Mouse (Mus musculus) liver, embryonic 14.5 days (tissue): Measurements from ENCODE around the gene Dalrd3. TPM values are rescaled to one million over a fixed set of nuclear protein-coding genes. Genes with fewer than 3 reads are reported as not detected.

Experiments used
- ATAC-seq: fragments of 200-750 bp; cut with Nextera tagmentation; 2 replicates; pipeline ENCODE4 v1.8.0; 2017; ENCODE audit warnings: moderate number of reproducible peaks, mild to moderate bottlenecking, moderate library complexity; ENCODE audit not compliant: insufficient read depth
- DNase-seq, 3 experiments: peaks; one replicate each; pipeline ENCODE4 v3.0.0-alpha.2; 2012 to 2013; ENCODE audit warnings: low read depth in 3 of 3, low spot score in 3 of 3
- H3K27ac ChIP-seq: fragments of 300-500 bp; sonication (generic); 2 replicates; pipeline ENCODE4 v1.5.1; 2014; ENCODE audit warnings: moderate library complexity, mild to moderate bottlenecking, control low read depth, inconsistent platforms
- H3K27me3 ChIP-seq: fragments of 300-500 bp; sonication (generic); 2 replicates; pipeline ENCODE4 v1.6.1; 2014; ENCODE audit warnings: mild to moderate bottlenecking, low read length, moderate library complexity; ENCODE audit not compliant: control insufficient read depth, insufficient read depth
- H3K36me3 ChIP-seq: fragments of 300-500 bp; sonication (generic); replicated peaks from 2 replicates; pipeline ENCODE4 v1.6.1; 2014; ENCODE audit warnings: low read depth; ENCODE audit not compliant: control insufficient read depth, insufficient read depth
- H3K4me1 ChIP-seq, 2 experiments: fragments of 200-500 bp in 1 of 2; fragments of 300-500 bp in 1 of 2; sonication (generic) in 1 of 2; replicated peaks; 2 replicates each; pipeline ENCODE4 v1.6.1; 2012 to 2014; ENCODE audit warnings: antibody characterized with exemption in 1 of 2, inconsistent platforms in 1 of 2, low read length in 1 of 2; ENCODE audit not compliant: control insufficient read depth in 2 of 2, insufficient read depth in 2 of 2
- H3K4me2 ChIP-seq: fragments of 300-500 bp; sonication (generic); 2 replicates; pipeline ENCODE4 v1.6.1; 2014; ENCODE audit warnings: low read depth, mild to moderate bottlenecking, control low read depth, moderate library complexity
- H3K4me3 ChIP-seq, 2 experiments: fragments of 200-500 bp in 1 of 2; fragments of 300-500 bp in 1 of 2; sonication (generic) in 1 of 2; 2 replicates each; pipeline ENCODE4 v1.5.1; 2012 to 2014; ENCODE audit warnings: low read depth in 2 of 2, low read length in 2 of 2, mild to moderate bottlenecking in 2 of 2, control low read depth in 1 of 2, inconsistent platforms in 1 of 2, moderate library complexity in 1 of 2; ENCODE audit not compliant: insufficient read depth in 1 of 2
- H3K9ac ChIP-seq: fragments of 300-500 bp; sonication (generic); replicated peaks from 2 replicates; pipeline ENCODE4 v1.6.1; 2014; ENCODE audit warnings: mild to moderate bottlenecking, control low read depth, moderate library complexity
- H3K9me3 ChIP-seq: fragments of 300-500 bp; sonication (generic); 2 replicates; pipeline ENCODE4 v1.6.1; 2016; ENCODE audit warnings: low read length, mixed read lengths; ENCODE audit not compliant: control insufficient read depth
- CTCF ChIP-seq: IDR thresholded peaks from 2 replicates; pipeline ENCODE4 v1.5.1; 2016; ENCODE audit warnings: antibody characterized with exemption, low read depth, control low read depth
- EP300 ChIP-seq: IDR thresholded peaks from 2 replicates; pipeline ENCODE4 v1.6.1; 2016; ENCODE audit warnings: antibody characterized with exemption, low read depth
- WGBS: fragments of 180-500 bp; shearing (Covaris S2); extraction: QIAGEN DNeasy Blood & Tissue Kit; methylation state at CpG from one replicate; pipeline ENCODE4 v1.1.7; 2014; ENCODE audit not compliant: insufficient replicate concordance; 5-methylcytosine and 5-hydroxymethylcytosine counted together
- microRNA counts: library from miRNA; unstranded; fragments of <30 nt; microRNA quantifications from one replicate; lab custom pipeline; 2016
- microRNA-seq: library from miRNA; unstranded; fragments of <30 nt; microRNA quantifications from one replicate; pipeline ENCODE4, GENCODE M21; 2016
- polyA plus RNA-seq, 2 experiments: library from polyadenylated mRNA; depleted of rRNA in 1 of 2; stranded (reverse) in 1 of 2; unstranded in 1 of 2; fragments of >200 nt; fragmentation: Nextera tagmentation in 1 of 2; extraction: Ambion mirVana in 1 of 2; gene quantifications; 2 replicates each; pipeline versions ENCODE4 v1.2.1 to v1.2.3; 2012 to 2014

The Dalrd3 gene
- polyA plus RNA-seq, 2 experiments = 26.4 to 43.8 TPM

- H3K4me1 ChIP-seq = peaks cover 3 to 6% of the 10 kb centered on the region in 2 experiments; a peak in 1 of 4 replicates
- 61% methylated on average over 4 of the region's 4 CpGs for WGBS
- no peak overlapping the region for H3K4me3 ChIP-seq
- H3K36me3 ChIP-seq = peaks cover 81% of the 10 kb centered on the region
- ATAC-seq (no peak), DNase-seq (no peak)
- no peak overlapping the region for H3K27ac ChIP-seq
- TF ChIP-seq EP300 (no peak), CTCF (no peak)
- H3K9ac ChIP-seq = no peak overlapping the region
- no peak overlapping the region for H3K4me2 ChIP-seq
- no peaks in the 10 kb centered on the region for H3K9me3 ChIP-seq
- H3K27me3 ChIP-seq = no peaks in the 10 kb centered on the region
Measured at GRCm38 (mm10) chr9:108608889-108609288, 39.2 kb downstream of the Dalrd3 start.

- no peak overlapping the region for H3K27ac ChIP-seq
- no peaks in the 10 kb centered on the region for H3K27me3 ChIP-seq
- DNase-seq (no peak), ATAC-seq (no peak)
- H3K9me3 ChIP-seq = no peaks in the 10 kb centered on the region
- no peak overlapping the region for H3K9ac ChIP-seq
- TF ChIP-seq CTCF (no peak), EP300 (no peak)
- 92% methylated on average over 10 of the region's 10 CpGs for WGBS
- peaks cover 76% of the 10 kb centered on the region for H3K36me3 ChIP-seq
- peaks cover 3 to 6% of the 10 kb centered on the region in 2 experiments; a peak in 1 of 4 replicates for H3K4me1 ChIP-seq
- no peak overlapping the region for H3K4me2 ChIP-seq
- H3K4me3 ChIP-seq = no peak overlapping the region
Measured at GRCm38 (mm10) chr9:108611488-108611887, 41.8 kb downstream of the Dalrd3 start.

GRCm38 (mm10) chr9:108617301-108617700 is 47.6 kb downstream of the Dalrd3 start:
- Histone ChIP-seq H3K9ac (no peak overlapping the region), H3K4me3 (no peak overlapping the region), H3K4me2 (no peak overlapping the region), H3K36me3 (peaks cover 42% of the 10 kb centered on the region), H3K27ac (no peak overlapping the region), H3K27me3 (no peaks in the 10 kb centered on the region), H3K9me3 (no peaks in the 10 kb centered on the region), H3K4me1 (no peaks in the 10 kb centered on the region)
- DNase-seq = no peak
- TF ChIP-seq CTCF = no peak
- TF ChIP-seq EP300 = no peak
- no peak for ATAC-seq
- WGBS = 69% methylated on average over 1 of the region's 1 CpGs

MicroRNAs encoded within 50 kb of the gene (microRNA counts, 519-probe panel; counts per million panel counts)
- microRNA mmu-miR-191 (lab: Ali Mortazavi, UCI) (6,333 counts per million, percentile 53 among the panel's probes with 10 or more counts), microRNA mmu-miR-425 (lab: Ali Mortazavi, UCI) (5,382 counts per million, percentile 31 among the panel's probes with 10 or more counts)

Small RNA genes within 50 kb of the gene (microRNA-seq; reads per million reads assigned to microRNA genes)
- gene Gm24083 (not detected), gene Mir191 (not detected), gene Mir425 (7,521 reads per million, percentile 90 among the genes with 10 or more reads in this experiment)

Other genes starting within 250 kb of the Dalrd3 start
- gene Gpx1, start 231.0 kb upstream of the Dalrd3 start, polyA plus RNA-seq (2012; rRNA removed) = 3,084 and 3,741 TPM in 2 replicates
- gene Gpx1, start 231.0 kb upstream of the Dalrd3 start, polyA plus RNA-seq (2014; fragmentation: Nextera tagmentation; extraction: Ambion mirVana) = 6,910 and 6,914 TPM in 2 replicates
- gene Usp4, start 222.0 kb upstream of the Dalrd3 start, polyA plus RNA-seq (2012; rRNA removed) = 29.2 and 38.5 TPM in 2 replicates
- 59.3 and 67.6 TPM in 2 replicates for gene Usp4, start 222.0 kb upstream of the Dalrd3 start, polyA plus RNA-seq (2014; fragmentation: Nextera tagmentation; extraction: Ambion mirVana)
- 0.47 and 0.49 TPM in 2 replicates for gene 1700102P08Rik, start 177.1 kb upstream of the Dalrd3 start, polyA plus RNA-seq (2012; rRNA removed)
- gene 1700102P08Rik, start 177.1 kb upstream of the Dalrd3 start, polyA plus RNA-seq (2014; fragmentation: Nextera tagmentation; extraction: Ambion mirVana) = 0.45 and 0.52 TPM in 2 replicates
- gene Ccdc36, start 141.4 kb upstream of the Dalrd3 start, polyA plus RNA-seq (2012; rRNA removed) = 0.12 and 0.20 TPM in 2 replicates
- gene Ccdc36, start 141.4 kb upstream of the Dalrd3 start, polyA plus RNA-seq (2014; fragmentation: Nextera tagmentation; extraction: Ambion mirVana) = 0.24 and 0.27 TPM in 2 replicates
- gene BC048562, start 133.4 kb upstream of the Dalrd3 start, polyA plus RNA-seq (2012; rRNA removed) = not detected in 2 replicates
- not detected in 2 replicates for gene BC048562, start 133.4 kb upstream of the Dalrd3 start, polyA plus RNA-seq (2014; fragmentation: Nextera tagmentation; extraction: Ambion mirVana)
- 8.6 and 9.7 TPM in 2 replicates for gene Ccdc71, start 109.4 kb upstream of the Dalrd3 start, polyA plus RNA-seq (2012; rRNA removed)
- gene Ccdc71, start 109.4 kb upstream of the Dalrd3 start, polyA plus RNA-seq (2014; fragmentation: Nextera tagmentation; extraction: Ambion mirVana) = 14.5 and 15.6 TPM in 2 replicates
- 13.1 and 16.5 TPM in 2 replicates for gene Klhdc8b, start 108.3 kb upstream of the Dalrd3 start, polyA plus RNA-seq (2012; rRNA removed)
- gene Klhdc8b, start 108.3 kb upstream of the Dalrd3 start, polyA plus RNA-seq (2014; fragmentation: Nextera tagmentation; extraction: Ambion mirVana) = 6.9 and 9.5 TPM in 2 replicates
- gene Lamb2, start 90.2 kb upstream of the Dalrd3 start, polyA plus RNA-seq (2012; rRNA removed) = 8.3 and 9.1 TPM in 2 replicates
- 4.3 and 5.8 TPM in 2 replicates for gene Lamb2, start 90.2 kb upstream of the Dalrd3 start, polyA plus RNA-seq (2014; fragmentation: Nextera tagmentation; extraction: Ambion mirVana)
- gene Usp19, start 79.3 kb upstream of the Dalrd3 start, polyA plus RNA-seq (2012; rRNA removed) = 33.9 and 36.0 TPM in 2 replicates
- 17.1 and 22.5 TPM in 2 replicates for gene Usp19, start 79.3 kb upstream of the Dalrd3 start, polyA plus RNA-seq (2014; fragmentation: Nextera tagmentation; extraction: Ambion mirVana)
- gene Qars, start 62.2 kb upstream of the Dalrd3 start, polyA plus RNA-seq (2012; rRNA removed) = 88.6 and 184 TPM in 2 replicates
- gene Qars, start 62.2 kb upstream of the Dalrd3 start, polyA plus RNA-seq (2014; fragmentation: Nextera tagmentation; extraction: Ambion mirVana) = 61.3 and 65.8 TPM in 2 replicates
- gene Qrich1, start 53.1 kb upstream of the Dalrd3 start, polyA plus RNA-seq (2012; rRNA removed) = 34.0 and 40.6 TPM in 2 replicates
- gene Qrich1, start 53.1 kb upstream of the Dalrd3 start, polyA plus RNA-seq (2014; fragmentation: Nextera tagmentation; extraction: Ambion mirVana) = 39.8 and 46.3 TPM in 2 replicates
- 86.6 and 117 TPM in 2 replicates for gene Impdh2, start 9.6 kb upstream of the Dalrd3 start, polyA plus RNA-seq (2012; rRNA removed)
- 104 and 117 TPM in 2 replicates for gene Impdh2, start 9.6 kb upstream of the Dalrd3 start, polyA plus RNA-seq (2014; fragmentation: Nextera tagmentation; extraction: Ambion mirVana)
- 8.9 and 12.1 TPM in 2 replicates for gene Ndufaf3, start 2.5 kb upstream of the Dalrd3 start, polyA plus RNA-seq (2012; rRNA removed)
- 36.1 and 36.9 TPM in 2 replicates for gene Ndufaf3, start 2.5 kb upstream of the Dalrd3 start, polyA plus RNA-seq (2014; fragmentation: Nextera tagmentation; extraction: Ambion mirVana)
- gene Wdr6, start 8.9 kb downstream of the Dalrd3 start, polyA plus RNA-seq (2012; rRNA removed) = 8.4 and 9.4 TPM in 2 replicates
- 8.4 and 11.1 TPM in 2 replicates for gene Wdr6, start 8.9 kb downstream of the Dalrd3 start, polyA plus RNA-seq (2014; fragmentation: Nextera tagmentation; extraction: Ambion mirVana)
- 0.52 and 0.54 TPM in 2 replicates for gene P4htm, start 27.8 kb downstream of the Dalrd3 start, polyA plus RNA-seq (2012; rRNA removed)
- 0.25 and 0.67 TPM in 2 replicates for gene P4htm, start 27.8 kb downstream of the Dalrd3 start, polyA plus RNA-seq (2014; fragmentation: Nextera tagmentation; extraction: Ambion mirVana)
- gene Arih2, start 79.5 kb downstream of the Dalrd3 start, polyA plus RNA-seq (2012; rRNA removed) = 15.3 and 17.7 TPM in 2 replicates
- 18.0 and 22.0 TPM in 2 replicates for gene Arih2, start 79.5 kb downstream of the Dalrd3 start, polyA plus RNA-seq (2014; fragmentation: Nextera tagmentation; extraction: Ambion mirVana)
- 5.8 and 8.6 TPM in 2 replicates for gene Slc25a20, start 92.2 kb downstream of the Dalrd3 start, polyA plus RNA-seq (2012; rRNA removed)
- gene Slc25a20, start 92.2 kb downstream of the Dalrd3 start, polyA plus RNA-seq (2014; fragmentation: Nextera tagmentation; extraction: Ambion mirVana) = 12.3 and 14.0 TPM in 2 replicates
- gene Prkar2a, start 119.4 kb downstream of the Dalrd3 start, polyA plus RNA-seq (2012; rRNA removed) = 5.0 and 6.4 TPM in 2 replicates
- gene Prkar2a, start 119.4 kb downstream of the Dalrd3 start, polyA plus RNA-seq (2014; fragmentation: Nextera tagmentation; extraction: Ambion mirVana) = 9.9 and 10.1 TPM in 2 replicates
- 27.7 and 29.2 TPM in 2 replicates for gene Ip6k2, start 213.9 kb downstream of the Dalrd3 start, polyA plus RNA-seq (2012; rRNA removed)
- 10.4 and 11.7 TPM in 2 replicates for gene Ip6k2, start 213.9 kb downstream of the Dalrd3 start, polyA plus RNA-seq (2014; fragmentation: Nextera tagmentation; extraction: Ambion mirVana)
- 3.4 and 4.0 TPM in 2 replicates for gene Nckipsd, start 238.5 kb downstream of the Dalrd3 start, polyA plus RNA-seq (2012; rRNA removed)
- 3.2 TPM in 2 replicates for gene Nckipsd, start 238.5 kb downstream of the Dalrd3 start, polyA plus RNA-seq (2014; fragmentation: Nextera tagmentation; extraction: Ambion mirVana)